Mouse (Mus musculus) thymus, adult 18-20 months (tissue): ENCODE data around the gene Ddah1.
"Not testable (repeated sequence)": the region's sequence is repeated elsewhere in the genome, so short reads cannot be mapped to it uniquely, and the experiment has no call there.

ENCODE experiments used
- DNase-seq, 2 experiments: peaks; one replicate each; pipeline ENCODE4 v3.0.0; 2022; ENCODE audit warnings: mixed read lengths in 2 of 2

The Ddah1 gene

DNA sequence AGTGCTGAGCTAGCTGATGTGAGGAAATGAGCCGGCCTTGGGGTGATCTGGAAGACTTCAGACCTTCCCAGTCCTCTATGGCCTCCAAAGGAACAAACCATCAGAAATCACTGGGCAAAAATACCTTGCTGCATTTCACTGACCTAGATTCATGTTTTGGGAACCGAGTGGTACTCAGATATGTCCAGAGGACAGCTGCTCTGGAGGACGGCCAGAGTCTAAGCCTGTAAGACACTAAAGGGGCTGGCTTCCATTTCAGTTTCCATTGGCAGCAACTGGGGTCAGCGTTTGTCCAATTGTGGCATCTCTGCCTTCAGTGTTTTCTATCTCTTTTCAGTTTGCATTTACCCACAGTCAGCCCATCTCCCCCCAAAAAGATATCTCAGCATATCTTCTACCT, 115.7 kb downstream of the Ddah1 start:
- no peak for DNase-seq

DNA sequence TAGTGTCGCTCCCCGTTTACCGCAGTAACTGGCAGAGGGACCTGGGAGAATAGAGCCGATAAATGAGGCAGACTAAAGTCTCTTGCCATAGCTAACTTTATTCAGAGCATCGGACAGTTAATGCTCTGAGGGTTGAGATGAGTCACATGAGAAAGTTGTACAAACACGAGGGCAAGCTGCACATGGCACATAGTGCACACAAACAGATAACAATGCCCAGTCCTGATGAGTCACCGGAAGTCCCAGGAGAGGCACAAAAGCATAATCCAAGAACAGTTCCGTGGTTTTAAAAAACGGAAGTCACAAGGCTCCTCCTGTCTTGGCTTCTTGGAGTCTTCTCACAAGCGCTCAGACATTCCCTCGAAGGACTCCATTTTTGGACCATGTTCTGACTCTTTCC, 117.6 kb downstream of the Ddah1 start:
- DNase-seq: no peak

DNA sequence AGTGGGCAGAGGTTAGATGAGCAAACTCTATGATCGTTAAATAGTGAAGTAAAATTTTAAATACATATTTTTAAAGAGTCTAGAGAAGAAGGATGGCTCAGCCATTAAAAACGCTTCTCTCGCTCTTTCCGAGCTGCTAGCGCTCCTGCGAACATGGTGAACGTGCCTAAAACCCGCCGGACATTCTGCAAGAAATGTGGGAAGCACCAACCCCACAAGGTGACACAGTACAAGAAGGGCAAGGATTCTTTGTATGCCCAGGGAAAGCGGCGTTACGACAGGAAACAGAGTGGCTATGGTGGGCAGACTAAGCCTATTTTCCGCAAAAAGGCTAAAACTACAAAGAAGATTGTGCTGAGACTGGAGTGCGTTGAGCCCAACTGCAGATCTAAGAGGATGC, 120.4 kb downstream of the Ddah1 start:
- DNase-seq: not testable (repeated sequence)

DNA sequence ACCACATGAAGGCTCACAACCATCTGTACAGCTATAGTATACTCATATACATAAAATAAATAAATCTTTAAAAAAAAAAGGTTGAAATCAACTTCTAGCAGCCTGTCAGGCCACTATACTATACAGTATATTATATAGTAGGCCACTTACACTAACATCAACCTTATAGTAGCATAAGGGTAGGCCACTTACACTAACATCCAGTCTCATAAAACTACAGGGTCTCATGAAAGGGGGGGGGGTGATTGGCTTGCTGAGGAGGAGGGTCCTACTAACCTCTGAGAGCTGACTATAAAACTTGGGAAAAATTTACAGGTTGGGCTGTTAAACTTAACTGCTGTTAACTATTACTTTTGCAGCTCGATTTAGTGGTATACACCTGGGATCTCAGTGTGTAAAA, 121.9 kb downstream of the Ddah1 start:
- no peak for DNase-seq

DNA sequence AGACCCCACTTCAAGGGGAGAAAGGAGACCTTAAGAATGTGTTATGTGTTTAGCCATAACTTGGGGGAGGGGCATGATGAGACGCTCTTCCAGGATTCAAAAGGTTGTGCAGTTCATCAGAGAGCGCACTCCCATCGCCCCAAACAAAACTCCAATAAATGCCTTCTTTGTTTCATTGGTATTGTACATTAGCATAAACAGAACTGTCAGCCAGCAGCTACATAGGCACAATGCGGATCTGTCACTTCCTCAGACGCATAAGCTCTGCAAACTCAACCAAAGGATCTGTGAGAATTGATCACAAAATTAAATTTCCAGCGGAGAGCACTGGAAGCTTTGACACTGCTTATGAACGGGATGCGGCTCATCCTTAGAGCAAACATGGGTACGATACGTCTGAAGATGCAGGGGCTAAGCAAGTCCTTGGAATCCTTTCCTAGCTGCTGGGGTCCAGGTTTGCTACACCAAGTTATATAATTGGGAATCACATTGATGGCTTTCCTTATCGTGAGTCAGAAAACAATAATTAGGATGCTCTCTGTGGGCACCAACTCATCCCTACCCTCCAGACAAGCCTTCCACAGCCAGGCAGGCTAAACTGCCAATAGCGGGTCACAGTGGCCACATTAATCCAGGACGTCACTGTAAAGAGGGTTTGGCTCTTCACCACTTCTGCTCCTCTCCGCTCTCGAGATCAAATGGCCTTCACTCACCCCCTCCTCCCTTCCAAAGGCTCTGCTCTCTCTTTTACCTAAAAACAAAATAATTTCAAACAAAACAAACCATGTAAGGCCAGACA, 123.8 kb downstream of the Ddah1 start:
- no peak for DNase-seq

DNA sequence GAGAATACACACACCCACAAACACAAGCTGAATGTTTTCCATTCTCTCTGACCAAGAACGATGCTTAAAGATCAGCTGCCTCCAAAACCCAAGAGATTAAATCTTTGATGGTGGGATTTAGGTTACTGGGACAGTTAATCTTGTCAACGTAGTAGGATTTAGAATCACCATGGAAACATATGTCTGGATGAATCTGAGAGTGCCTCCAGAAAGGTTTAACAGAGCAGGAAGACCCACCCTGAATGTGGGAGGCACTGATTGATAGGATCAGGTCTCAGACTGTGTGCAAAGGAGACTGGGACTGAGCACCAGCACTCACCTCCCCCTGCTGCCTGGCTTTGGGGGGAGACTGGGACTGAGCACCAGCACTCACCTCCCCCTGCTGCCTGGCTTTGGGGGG, 124.8 kb downstream of the Ddah1 start:
- DNase-seq: no peak

DNA sequence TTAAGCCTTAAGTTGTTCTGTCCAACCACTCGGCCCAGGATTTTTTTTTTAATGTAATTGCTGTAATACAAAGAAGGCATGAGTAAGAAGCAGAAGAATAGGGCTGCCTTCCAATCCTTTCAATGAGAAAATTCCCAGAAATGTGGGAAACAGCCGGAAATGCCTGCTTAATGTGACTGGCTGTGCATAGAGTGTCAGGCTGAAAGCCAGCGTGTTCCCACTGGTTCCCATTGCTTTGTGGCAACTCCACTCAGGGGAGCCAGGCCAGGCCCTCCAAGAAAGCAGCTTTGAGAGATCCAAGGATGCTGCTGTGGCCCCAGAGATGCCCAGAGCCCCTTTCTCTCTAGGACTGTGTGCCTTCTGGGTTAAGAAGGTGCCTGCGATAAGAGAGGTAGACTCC, 126.9 kb downstream of the Ddah1 start:
- DNase-seq: no peak

DNA sequence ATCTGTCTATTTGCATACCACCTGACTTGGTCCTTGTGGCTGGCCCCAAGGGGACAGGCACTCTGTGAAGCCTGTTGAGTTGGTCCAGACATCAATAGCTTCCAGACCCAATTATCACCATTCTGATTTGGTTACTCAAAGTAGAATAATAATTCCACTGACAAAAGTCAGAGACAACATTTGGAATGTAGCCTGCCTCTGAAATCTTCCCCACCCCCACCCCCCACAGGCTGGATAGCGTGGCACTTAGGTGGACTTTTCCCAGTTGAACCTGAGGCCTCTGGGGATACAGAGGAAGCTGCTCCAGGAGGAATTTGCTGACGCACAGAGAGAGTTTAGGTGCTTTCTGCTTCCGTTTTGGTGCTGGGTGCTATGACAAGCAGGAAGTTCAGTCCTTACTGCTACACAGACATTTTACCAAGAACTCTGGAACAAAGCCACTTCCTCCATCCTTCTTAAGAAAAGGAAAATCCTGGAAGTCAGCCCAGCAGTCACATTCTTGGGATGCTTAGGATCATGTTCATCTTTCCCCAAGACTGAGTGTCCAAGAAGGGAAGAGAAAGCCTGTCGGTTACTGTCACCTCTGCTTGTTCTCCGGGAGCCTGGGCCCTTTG, 127.5 kb downstream of the Ddah1 start:
- DNase-seq: no peak

DNA sequence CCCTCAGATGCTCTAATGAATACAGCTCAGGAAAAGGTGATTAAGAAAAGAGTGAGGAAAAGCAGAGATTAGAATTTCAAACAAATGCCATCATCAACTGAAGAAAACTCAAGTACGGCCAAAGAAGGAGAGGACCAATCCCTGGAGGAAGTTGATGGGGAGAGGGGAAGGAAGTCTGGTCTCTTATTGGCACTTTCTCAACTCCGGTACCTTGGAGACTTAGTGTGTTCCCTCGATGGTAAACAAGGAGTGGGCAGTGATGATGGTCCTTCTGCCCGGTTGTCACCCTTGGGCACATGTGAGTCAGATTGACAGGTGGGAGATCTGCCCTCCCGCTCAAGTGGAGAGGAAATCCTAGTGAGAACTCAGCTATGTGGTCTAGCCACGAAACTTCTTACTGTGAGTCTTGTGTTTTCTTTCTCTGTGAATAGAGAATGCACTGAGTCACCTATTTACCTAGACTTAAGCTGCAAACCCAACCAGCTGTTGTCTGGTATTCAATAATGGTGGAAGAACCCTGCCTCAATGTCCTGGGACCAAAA, 129.0 kb downstream of the Ddah1 start:
- no peak for DNase-seq

DNA sequence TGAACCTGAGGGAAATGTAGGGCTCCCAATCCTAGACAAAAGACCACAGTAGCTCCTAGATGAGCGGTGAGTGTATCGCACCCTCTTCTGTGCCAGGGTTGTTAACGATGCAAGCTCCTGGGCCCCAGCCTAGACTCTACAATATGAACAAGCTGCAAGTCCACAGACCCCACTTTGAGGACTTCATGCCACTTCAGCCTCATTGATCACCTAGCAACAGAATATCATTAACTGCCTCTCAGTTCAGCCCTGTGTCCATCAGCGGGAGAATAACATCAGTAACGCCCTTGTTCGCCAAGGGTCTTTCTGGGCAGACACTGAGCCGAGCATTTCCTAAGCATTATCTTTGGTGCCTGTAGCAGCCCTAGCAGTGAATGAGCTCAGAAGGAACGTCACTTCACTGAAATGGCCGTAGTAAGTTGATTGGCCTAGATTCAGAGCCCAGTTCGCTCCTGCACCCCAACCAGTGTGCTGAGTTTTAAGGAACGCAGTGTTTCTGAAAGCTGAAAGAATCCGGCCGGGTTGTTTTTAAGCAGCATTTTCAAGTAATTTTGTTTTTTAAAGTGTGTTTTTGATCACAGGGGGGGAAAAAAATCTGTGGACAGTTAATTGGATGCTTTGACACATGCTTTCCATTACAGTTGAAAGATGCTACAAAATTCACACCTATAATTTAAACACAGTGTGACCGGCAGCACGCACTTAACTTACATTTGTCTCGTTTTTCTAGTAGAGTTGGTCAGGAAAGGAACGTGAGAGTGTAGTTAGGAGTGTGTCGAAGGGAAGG, 132.1 kb downstream of the Ddah1 start:
- DNase-seq: no peak

DNA sequence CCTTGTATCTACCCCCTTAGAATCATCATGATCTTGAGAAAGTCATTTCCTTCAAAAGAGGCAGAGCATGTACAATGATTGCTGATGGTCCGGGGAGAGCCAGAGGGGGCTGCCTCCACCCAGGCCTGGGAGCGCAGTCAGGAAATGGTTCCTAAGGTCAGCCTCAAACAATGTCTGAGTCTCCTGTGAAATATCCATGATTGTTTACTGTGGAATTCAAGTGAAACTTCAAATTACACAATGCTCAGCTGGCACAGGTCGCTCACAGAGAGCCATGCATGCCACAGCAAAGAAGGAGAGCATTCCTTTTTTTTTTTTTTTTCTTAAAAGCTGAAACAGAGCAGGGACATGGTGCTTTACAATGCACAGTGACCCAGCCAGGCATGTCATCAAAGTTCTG, 134.0 kb downstream of the Ddah1 start:
- no peak for DNase-seq

DNA sequence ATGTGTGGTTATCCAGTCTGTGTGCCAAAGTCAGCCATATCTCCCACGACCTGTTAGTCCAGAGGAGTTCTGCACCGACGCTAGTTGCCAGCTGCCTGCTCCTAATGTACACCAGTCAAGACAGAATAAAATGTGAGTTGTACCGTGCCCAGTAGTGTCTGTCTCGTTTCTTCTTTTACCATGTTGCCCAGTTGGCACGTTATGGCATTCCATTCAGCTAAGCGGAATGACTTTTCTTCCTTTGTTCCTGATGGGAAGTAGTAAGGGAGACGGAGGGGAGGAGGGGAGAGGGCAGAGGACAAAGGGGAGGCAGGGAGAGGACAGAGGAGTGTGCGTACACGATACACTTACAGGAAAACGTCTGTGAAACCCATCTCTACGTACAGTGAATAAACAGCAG, 135.7 kb downstream of the Ddah1 start:
- no peak for DNase-seq

DNA sequence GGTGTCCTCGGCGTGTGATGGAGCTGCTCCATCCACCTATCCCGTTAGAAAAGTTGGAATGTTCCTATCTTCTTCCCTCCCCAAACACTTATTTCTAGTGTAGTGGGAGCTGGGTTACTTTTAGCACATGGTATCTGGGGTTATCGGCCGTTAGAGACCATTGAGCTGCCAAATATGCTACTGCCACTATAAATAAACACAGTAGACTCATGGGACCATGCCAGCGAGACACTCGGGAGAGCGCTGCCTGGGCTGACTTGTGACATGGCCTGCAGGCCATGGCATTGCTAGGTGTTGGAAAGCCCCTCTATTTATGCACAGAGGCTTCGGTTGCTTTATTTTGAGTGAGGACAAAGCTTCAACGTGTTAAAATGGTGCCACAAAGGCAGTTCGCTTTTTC, 139.3 kb downstream of the Ddah1 start:
- DNase-seq: no peak

DNA sequence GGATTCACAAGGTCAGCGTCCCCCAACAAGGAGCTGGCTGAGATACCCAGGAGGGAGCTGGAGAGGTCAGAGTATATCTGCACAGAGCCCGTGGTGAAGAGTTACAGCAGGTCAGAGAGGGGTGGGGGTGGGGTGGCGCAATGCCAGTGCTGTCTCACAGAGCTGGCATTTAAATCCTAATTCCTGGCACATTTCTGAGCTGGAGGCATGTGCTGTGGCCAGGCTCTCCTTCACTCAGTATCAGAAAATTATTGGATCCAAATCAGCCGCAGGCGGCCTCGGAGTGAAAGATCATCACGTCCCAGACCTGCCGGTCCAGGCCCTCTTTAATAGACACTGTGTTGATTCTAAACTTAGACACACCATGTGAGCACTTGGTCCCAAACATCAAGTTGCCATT, 141.4 kb downstream of the Ddah1 start:
- DNase-seq: no peak

DNA sequence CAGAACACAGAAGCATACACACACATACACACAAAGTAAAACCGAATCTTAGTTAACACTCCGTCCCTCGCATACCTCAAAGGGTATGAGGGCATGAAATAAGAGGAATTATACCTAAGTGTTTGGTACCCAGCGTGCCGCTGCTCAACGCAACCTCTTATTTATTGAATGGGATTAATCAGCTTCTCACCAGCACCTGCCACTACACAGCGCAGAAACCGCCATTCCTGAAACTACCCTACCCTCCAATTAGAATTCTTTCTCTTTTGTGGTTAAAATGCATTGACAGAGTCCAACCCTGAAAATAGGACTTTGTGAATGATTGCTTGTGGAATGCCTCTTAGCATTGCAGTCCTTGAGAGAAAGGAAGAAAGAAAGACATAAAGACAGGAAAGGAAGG, 145.1 kb downstream of the Ddah1 start:
- DNase-seq: no peak

DNA sequence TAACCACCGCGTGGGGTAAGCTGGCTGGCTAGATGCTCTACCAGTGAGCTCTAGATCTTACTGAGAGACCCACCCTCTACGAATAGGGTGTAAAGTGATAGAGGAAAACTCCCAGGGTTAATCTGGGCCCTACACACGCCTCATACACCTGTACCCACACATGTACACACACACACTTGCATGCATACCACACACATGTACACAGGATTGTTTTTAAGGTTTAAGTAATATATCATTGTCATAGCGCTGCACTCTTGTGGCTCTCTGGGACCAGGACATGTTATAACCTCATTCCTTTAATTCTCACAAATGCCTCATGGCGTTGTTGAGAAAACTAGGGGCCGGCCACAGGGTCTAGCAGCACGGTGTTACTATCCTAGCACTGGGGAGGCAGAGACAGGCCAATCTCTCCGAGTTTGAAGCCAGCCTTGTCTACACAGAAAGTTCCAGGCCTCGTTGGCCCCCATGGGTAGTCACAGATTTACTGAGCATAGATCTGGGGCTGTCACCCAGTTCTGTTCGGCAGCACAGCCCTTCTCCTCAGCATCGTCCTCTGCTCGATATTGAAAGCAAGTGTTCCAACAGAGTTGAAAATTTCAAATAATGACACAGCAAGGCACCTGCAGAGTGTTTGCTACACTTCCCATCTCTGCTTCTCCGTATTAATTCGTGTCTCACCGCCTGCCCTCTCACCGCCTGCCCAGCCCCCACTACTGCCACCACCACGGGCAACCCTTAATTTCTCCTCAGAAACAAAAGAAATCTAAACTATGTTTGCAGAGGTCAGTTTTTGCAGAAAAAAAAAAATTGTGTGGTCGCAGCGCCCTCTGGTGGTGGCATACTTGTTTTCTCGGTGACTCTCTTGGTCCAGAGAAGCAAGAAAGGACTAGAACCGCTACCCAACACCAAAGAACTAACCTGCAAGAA, 146.6 kb downstream of the Ddah1 start:
- DNase-seq: no peak

DNA sequence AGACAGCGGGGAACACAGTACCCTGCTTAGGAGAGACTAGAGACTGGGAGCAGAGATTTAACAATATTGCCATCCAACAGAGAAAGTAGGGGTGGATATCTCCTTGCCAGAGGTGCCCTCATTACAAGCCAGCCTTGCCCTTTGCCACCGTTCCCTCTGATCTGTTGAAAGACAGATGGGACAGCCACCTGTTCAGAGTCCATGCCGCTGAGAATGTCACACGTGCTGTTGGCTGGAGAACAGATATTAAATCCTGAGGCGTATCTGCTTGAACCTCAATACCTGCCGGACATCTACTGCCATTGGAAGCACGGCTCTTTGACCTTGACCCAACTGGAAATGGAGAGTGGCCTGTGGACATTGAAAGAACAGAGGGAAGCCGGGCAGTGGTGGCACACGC, 148.1 kb downstream of the Ddah1 start:
- no peak for DNase-seq

DNA sequence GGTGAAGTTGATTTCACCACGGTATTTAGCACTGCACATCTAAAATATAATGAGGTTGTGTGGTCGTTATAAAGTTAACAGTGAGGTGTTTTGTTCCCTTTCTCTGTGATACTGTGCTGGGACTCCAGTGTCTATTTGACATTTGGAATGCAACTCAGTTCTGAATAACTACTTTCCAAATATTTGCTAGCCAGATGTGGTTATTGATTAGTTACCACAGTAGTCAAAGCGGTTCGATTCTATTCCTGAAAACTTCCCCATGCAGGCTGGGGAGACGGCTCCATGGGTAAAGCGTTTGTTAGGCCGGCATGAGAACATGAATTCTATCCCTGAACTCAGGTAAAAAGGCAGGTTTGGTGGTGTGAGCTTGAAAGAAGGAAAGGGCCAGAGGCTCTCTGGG, 154.0 kb downstream of the Ddah1 start:
- DNase-seq: no peak

DNA sequence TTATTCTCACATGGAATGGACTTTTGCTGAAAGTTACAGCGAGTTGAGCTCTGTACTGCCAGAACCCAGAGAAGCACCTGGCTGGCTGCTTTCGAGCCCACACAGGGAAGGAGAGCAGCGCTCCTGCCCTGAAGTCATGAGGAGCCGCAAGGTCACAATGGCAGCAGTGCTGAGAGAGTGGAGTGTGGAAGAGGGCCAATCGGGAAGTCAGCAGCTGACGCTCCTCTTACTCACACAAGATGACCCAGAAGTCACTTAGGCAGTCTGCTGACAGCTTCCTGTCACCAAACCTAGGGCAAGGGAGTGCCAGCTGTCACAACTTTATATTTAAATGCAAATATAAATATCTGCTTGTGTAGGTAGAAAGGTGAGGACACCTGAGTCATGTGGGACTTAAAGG, 154.8 kb downstream of the Ddah1 start:
- no peak for DNase-seq

DNA sequence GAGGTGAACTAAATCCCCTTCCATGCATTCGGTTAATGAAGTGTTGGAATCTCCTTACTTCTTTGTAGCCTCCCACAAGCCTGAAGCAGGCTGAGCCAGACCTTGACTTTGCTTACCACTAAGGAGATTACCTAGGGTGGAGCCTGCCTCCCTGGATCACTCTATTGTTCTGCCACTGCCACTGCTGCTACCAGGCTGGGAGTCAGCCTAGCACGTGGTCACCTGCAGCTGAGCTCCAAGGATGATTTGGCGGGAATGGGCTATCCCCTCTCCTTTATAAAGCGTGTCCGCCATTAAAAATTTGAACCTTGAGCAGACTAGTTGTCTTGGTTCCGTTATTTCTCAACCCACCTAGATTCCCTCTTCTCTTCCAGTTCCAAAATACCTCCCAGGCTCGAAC, 155.5 kb downstream of the Ddah1 start:
- not testable (repeated sequence) for DNase-seq

DNA sequence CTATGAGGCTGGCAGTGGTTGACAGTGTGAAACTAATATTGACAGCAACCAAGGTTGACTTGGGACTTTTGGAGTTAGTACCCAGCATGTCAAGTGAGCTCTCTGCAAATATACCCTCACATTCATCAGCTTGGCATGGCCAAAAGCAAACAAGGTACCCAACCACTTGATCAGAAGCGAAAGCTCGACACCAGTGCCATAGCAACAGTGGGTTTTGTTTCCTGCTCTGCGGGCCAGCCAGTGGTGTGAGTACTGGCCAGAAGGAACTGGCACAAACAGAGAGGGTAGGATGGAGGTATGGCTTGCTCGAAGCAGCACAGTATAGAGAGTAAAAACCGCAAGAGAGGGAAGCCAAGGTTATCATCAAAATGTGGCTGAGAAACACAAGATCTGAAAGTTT, 157.9 kb downstream of the Ddah1 start:
- DNase-seq: no peak

DNA sequence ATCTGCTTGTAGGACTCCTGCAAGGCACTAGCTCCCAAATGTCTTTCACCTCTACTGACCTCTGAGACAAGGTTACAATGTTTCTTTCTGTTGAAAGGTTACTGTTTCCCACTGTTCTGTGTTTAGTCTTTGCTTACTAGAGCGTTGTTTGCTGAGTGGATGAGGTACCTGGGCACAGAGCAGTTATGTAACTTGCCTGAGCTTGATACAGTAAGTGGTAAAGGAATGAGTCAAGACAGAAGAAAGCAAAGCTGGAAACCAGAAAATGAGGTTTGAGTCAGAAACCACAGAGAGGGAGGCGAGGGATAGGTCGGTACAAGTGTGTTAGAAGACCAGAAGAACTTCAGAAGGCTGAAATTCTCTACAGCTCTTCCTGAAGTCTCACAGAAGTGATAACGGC, 158.4 kb downstream of the Ddah1 start:
- no peak for DNase-seq
